Mouse (Mus musculus) lung, adult 2 months (tissue): ENCODE results near the gene E4f1.

ENCODE experiments used
- CTCF ChIP-seq: fragments of 200-500 bp; IDR thresholded peaks from 2 replicates; pipeline ENCODE4 v1.5.1; 2011; ENCODE audit warnings: mild to moderate bottlenecking, low read length, control low read depth; ENCODE audit not compliant: insufficient read depth
- POLR2A ChIP-seq: fragments of 200-500 bp; IDR thresholded peaks from 2 replicates; pipeline ENCODE4 v1.6.1; 2011; ENCODE audit warnings: low read depth, mild to moderate bottlenecking, control low read depth, low read length, borderline replicate concordance; ENCODE audit errors: extremely low read depth

DNA sequence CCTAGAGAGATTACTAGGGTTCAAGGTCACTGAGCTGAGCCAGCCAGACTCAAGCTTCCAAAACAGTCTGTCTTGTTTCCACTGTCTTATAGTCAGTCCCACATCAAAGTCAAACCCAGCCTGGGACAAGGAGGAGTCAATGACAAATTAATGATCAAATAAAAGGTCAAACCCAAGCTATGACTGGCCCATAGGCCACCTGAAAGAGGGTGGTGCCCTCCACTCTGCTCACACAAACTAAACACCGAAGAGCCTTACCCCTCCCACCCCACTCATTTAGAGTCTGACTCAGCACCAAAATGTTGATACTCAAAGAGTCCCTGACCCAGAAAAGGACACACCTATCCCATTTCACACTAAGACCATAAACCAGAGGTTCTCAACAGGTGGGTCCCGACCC, 16.7 kb downstream of the E4f1 start:
- TF ChIP-seq POLR2A (no peak), CTCF (no peak)
